Mouse (Mus musculus): ENCODE results near the gene Lrrc74a.

Lrrc74a gene

DNA sequence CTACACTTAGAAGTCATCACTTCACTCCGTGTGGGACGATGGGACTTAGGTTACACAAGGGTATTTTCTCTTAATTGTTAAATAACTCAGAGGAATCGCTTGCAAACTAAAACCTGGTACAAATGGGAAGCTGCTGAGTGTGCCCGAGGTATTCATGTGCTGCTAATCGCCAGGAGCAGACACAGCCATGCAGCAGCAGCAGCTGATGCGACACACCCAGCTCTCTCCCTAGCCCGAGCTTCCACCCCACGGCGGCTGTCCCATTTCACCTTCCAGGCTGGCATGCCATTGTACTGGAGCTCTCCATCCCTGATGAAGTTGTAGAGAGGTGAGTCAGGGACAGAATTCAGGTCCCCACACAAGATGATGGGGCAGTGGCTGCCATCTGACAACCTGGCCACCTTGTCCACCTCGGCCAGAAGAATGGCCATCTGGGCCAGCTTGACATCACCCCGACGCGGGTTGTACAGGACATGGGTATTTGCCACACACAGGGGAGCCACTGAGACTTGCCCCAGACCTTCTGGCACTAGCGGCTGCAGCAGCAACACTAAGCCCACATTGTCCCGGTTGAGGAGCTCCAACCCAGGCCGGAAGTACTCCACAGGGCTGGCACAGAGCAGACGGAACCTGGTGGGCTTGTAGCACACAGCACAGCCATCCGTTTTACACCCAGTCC is 14.1 kb upstream of the Lrrc74a start:
- DNase-seq = no peak

- no peak for DNase-seq
Observed at GRCm38 (mm10) chr12:86721453-86721852, 12.7 kb upstream of the Lrrc74a start.

- DNase-seq = no peak
Observed at GRCm38 (mm10) chr12:86724300-86724699, 9.9 kb upstream of the Lrrc74a start.

DNA sequence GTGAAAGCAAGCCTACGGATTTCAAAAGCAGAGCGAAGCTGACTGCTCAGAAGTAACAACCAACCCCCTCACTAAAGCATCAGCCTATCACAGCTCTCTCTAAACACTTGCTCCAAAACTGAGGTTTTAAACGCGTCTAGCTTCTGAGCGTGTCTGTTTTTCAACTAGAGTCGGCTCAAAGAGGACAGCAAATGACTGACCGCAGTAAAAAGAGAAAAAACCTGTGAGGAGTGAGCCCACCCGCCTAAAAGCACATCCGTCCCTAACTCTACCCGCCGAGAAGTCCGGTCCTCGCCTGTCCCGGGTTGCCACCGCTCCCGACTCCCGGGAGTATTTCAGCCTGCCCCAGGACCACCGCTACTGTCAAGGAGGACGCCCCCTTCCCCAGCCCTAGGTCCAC is 8.5 kb upstream of the Lrrc74a start:
- peak; percentile 44 for DNase-seq

DNA sequence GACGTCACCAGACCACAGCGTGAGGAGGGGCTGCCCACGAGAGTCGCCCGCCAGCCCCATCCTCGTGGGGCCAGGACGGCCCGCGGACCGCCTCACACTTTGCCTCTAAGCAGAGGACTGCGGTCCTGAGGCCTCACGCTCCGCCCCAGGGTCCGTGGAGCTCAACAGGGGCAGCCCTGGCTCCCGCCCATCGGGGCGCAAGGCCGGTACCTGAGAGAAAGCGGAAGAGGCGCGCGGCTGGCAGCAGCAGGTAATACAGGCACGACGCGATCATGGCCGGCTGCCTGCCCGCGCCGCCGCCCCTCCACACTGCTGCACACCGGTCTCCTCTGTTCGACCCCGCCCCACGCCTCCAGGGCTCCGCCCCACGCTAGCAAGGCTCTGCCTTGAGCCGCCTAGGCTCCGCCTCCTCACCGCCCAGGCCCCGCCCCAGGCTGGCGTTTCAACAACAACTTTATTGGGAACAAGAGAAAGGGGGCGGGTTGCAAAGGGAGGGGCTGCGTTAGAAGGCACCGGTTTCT is 8.0 kb upstream of the Lrrc74a start, which contains the start of gene Angel1:
Gene Angel1 (minus strand): TSS at position 341 of the 521 bp plus-strand sequence.
- DNase-seq = peak; percentile 96

GRCm38 (mm10) chr12:86761036-86761435 is 26.9 kb downstream of the Lrrc74a start:
- DNase-seq = no peak

DNA sequence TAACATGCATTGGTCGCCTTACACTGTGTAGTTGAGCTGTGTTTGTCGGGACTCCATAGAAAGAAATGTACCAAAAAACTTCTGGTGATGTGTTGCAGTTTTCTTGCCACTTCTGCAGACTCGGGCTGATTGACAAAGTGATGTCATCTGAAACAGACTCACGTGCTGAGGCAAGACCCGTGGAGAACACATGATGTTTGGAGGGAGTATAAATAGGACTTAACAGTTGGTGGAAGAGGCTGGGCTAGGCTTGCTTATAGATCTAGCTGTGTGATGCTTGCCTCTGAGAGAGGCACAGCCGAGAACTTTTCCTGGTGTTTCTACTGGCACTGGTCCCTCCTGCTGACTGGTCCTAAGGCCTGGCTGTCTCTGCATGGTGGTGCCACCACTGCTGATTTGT is 29.9 kb downstream of the Lrrc74a start:
- DNase-seq = no peak

DNA sequence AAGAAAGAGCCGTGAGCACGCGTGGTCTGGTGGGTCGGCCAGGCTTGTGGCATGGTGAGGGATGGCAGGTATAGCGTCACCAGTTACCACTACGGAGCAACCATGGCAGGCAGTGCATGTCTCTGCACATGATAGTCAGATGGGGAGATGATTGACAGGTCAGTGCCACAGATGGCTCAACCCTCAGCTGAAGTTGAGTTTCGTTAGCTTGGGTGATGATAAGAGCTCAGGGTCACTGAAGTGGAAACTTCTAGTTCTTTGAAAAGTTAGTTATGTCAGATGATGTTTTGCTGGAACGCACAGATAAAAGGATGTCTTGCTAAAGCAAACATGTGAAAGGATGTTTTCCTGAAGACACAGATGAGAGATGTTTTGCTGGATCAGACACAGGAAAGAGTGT is 32.3 kb downstream of the Lrrc74a start:
- no peak for DNase-seq

GRCm38 (mm10) chr12:86767868-86768631 is 33.9 kb downstream of the Lrrc74a start:
- peak; percentile 51 for DNase-seq

DNA sequence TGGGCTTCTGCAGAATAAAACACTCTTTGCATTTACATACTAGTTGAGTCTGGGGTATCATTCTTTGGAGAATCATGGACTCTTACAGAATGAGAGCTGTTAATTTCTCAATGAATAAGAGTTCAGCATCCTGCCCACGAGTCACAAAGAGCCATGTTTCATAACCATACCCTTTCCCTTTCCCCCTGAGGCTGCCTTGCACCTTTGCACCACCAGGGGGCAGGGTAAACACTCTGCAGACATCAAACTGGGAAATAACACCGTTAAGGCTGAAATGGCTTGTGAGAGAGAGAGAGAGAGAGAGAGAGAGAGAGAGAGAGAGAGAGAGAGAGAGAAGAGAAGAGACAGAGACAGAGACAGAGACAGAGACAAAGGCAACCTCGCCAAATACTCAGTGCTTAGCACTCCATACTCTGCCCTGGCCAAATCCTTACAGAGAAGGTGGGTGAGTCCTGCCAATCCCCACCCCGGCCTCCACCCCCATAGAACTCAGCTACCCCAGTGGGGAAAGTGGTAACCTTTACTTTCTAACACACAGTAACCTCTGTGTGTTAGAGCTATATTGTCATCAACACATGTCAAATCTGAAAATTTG is 34.9 kb downstream of the Lrrc74a start:
- DNase-seq = peak; percentile 89

DNA sequence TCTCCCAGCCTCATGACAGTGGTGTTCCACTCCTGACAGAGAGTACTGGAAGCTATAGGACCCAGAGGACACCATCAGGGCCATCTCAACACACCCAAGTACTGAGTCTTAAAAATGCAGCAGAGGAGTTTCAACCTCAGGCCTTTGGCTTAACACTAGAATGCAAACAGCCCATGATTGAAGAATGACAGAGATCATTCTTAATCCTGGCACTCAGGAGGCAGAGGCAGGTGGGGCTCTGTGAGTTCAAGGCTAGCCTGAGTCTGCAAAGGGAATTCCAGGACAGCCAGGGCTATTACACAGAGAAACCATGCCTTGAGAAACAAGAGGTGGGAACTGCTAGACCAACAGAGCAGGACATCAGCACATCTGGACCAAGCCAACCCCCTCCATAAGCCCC is 35.6 kb downstream of the Lrrc74a start:
- DNase-seq = no peak

DNA sequence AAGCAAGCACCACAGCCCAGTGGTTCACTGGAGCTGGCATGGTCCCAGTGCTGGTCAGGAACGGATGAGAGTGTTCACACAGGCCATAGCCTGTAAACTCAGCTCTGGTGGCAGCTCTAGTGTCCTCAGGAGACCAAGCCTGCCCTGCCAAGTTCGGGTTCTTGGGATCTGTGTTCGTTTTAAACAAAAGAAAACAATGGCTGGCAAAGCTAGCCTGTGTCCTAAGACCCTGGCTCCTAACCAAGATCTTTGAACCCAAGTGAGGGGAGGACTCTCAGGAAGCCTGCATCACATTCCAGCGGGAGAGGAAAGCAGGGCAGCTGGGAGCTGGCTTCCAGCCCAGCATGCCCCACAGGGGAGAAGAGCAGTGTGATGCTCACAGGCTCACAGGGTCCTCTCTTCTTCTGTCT is 36.1 kb downstream of the Lrrc74a start:
- DNase-seq = peak; percentile 34

DNA sequence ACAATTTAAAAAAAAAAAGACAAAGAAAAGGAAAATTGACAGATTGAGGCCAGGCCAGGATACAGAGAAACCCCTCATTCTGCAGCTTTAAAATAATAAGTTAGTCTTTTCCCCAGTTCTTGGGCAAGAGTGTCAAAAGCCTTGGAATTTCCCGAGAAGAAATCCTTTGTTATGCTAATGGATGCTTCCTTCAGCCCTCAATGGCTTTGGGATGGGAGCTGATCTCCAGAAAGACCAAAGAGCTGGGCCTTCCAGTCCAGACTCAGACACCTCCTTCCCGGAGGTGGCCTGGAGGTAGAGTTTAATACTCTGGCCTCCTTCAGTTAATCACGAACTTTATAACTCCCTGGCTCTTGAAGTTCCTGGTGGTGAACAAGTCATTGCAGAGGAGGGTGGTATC is 36.8 kb downstream of the Lrrc74a start:
- no peak for DNase-seq

GRCm38 (mm10) chr12:86771823-86772427 is 37.8 kb downstream of the Lrrc74a start:
- DNase-seq = peak; percentile 93

DNA sequence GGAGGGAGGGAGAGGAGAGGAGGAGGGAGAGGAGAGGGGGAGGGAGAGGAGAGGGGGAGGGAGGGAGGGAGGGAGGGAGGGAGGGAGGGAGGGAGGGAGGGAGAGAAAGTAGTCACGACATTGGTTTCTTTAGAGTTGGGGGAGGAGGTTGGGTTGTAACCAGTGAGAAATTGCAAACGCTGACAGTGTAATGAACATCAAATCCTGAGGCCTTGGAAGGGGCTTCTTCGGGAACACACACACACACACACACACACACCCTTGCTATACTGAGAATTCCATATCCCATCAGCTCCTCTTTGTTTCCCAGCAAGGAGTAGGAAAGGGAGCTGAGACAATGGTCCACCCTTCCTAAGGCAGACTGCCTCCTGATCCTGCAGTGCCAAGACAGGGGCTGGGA is 38.4 kb downstream of the Lrrc74a start:
- no peak for DNase-seq

- no peak for DNase-seq
Observed at GRCm38 (mm10) chr12:86775561-86776280, 41.6 kb downstream of the Lrrc74a start.

GRCm38 (mm10) chr12:86776341-86776860 is 42.2 kb downstream of the Lrrc74a start:
- no peak for DNase-seq

- DNase-seq = no peak
Observed at GRCm38 (mm10) chr12:86778531-86778930, 44.4 kb downstream of the Lrrc74a start.

GRCm38 (mm10) chr12:86779206-86779989 is 45.2 kb downstream of the Lrrc74a start:
- no peak for DNase-seq

GRCm38 (mm10) chr12:86781654-86782202 is 47.6 kb downstream of the Lrrc74a start:
- peak; percentile 52 for DNase-seq
